Mouse (Mus musculus) adrenal gland, adult 2 months (tissue): ENCODE measurements around the gene Krtap27-1. TPM values are rescaled to one million over a fixed set of nuclear protein-coding genes. Genes with fewer than 3 reads are reported as not detected.

Experiments used
- polyA plus RNA-seq: library from polyadenylated mRNA; depleted of rRNA; stranded (reverse); fragments of >200 nt; gene quantifications from 2 replicates; pipeline ENCODE4 v1.2.3, GENCODE M21; 2012; rRNA removed
- total RNA-seq, 2 experiments: library from RNA; stranded (reverse); gene quantifications; 2 replicates each; pipeline ENCODE4 v1.2.3; 2021

Gene Krtap27-1
- total and polyA plus RNA-seq, 3 experiments, result not detected

Other genes with a start within 250 kb of the Krtap27-1 start
- gene Cldn17, start 164.7 kb downstream of the Krtap27-1 start, total RNA-seq, result not detected
- not detected in 2 replicates for gene Cldn17, start 164.7 kb downstream of the Krtap27-1 start, polyA plus RNA-seq
- not detected for gene Cldn8, start 108.5 kb downstream of the Krtap27-1 start, total RNA-seq
- not detected in 2 replicates for gene Cldn8, start 108.5 kb downstream of the Krtap27-1 start, polyA plus RNA-seq
- not detected for gene Krtap24-1, start 59.4 kb downstream of the Krtap27-1 start, total RNA-seq
- gene Krtap24-1, start 59.4 kb downstream of the Krtap27-1 start, polyA plus RNA-seq, result not detected in 2 replicates
- gene 2310079G19Rik, start 44.0 kb downstream of the Krtap27-1 start, total RNA-seq, result not detected
- not detected in 2 replicates for gene 2310079G19Rik, start 44.0 kb downstream of the Krtap27-1 start, polyA plus RNA-seq
- gene Krtap26-1, start 23.9 kb downstream of the Krtap27-1 start, total RNA-seq, result not detected
- gene Krtap26-1, start 23.9 kb downstream of the Krtap27-1 start, polyA plus RNA-seq, result not detected in 2 replicates
- not detected for gene 2310061N02Rik, start 36.3 kb upstream of the Krtap27-1 start, total RNA-seq
- not detected in 2 replicates for gene 2310061N02Rik, start 36.3 kb upstream of the Krtap27-1 start, polyA plus RNA-seq
- not detected for gene Krtap13-1, start 57.2 kb upstream of the Krtap27-1 start, total RNA-seq
- not detected in 2 replicates for gene Krtap13-1, start 57.2 kb upstream of the Krtap27-1 start, polyA plus RNA-seq
- not detected for gene Krtap13, start 80.0 kb upstream of the Krtap27-1 start, total RNA-seq
- gene Krtap13, start 80.0 kb upstream of the Krtap27-1 start, polyA plus RNA-seq, result not detected in 2 replicates
- not detected for gene 2310034C09Rik, start 87.2 kb upstream of the Krtap27-1 start, total RNA-seq
- gene 2310034C09Rik, start 87.2 kb upstream of the Krtap27-1 start, polyA plus RNA-seq, result not detected in 2 replicates
- gene 2310057N15Rik, start 102.5 kb upstream of the Krtap27-1 start, total RNA-seq, result not detected
- gene 2310057N15Rik, start 102.5 kb upstream of the Krtap27-1 start, polyA plus RNA-seq, result not detected in 2 replicates
- not detected for gene Gm5965, start 106.2 kb upstream of the Krtap27-1 start, total RNA-seq
- gene Gm5965, start 106.2 kb upstream of the Krtap27-1 start, polyA plus RNA-seq, result not detected in 2 replicates
- not detected for gene Gm20741, start 140.5 kb upstream of the Krtap27-1 start, total RNA-seq
- gene Gm20741, start 140.5 kb upstream of the Krtap27-1 start, polyA plus RNA-seq, result not detected in 2 replicates
- not detected for gene Krtap15, start 148.5 kb upstream of the Krtap27-1 start, total RNA-seq
- not detected in 2 replicates for gene Krtap15, start 148.5 kb upstream of the Krtap27-1 start, polyA plus RNA-seq
- gene Krtap14, start 154.5 kb upstream of the Krtap27-1 start, total RNA-seq, result not detected
- gene Krtap14, start 154.5 kb upstream of the Krtap27-1 start, polyA plus RNA-seq, result not detected in 2 replicates
- gene Krtap19-1, start 197.7 kb upstream of the Krtap27-1 start, total RNA-seq, result not detected
- not detected in 2 replicates for gene Krtap19-1, start 197.7 kb upstream of the Krtap27-1 start, polyA plus RNA-seq
- gene Krtap19-2, start 202.6 kb upstream of the Krtap27-1 start, total RNA-seq, result not detected
- not detected in 2 replicates for gene Krtap19-2, start 202.6 kb upstream of the Krtap27-1 start, polyA plus RNA-seq
- not detected for gene Krtap19-3, start 206.4 kb upstream of the Krtap27-1 start, total RNA-seq
- gene Krtap19-3, start 206.4 kb upstream of the Krtap27-1 start, polyA plus RNA-seq, result not detected in 2 replicates
- not detected for gene Krtap19-4, start 213.4 kb upstream of the Krtap27-1 start, total RNA-seq
- not detected in 2 replicates for gene Krtap19-4, start 213.4 kb upstream of the Krtap27-1 start, polyA plus RNA-seq
- not detected for gene Krtap19-5, start 224.8 kb upstream of the Krtap27-1 start, total RNA-seq
- gene Krtap19-5, start 224.8 kb upstream of the Krtap27-1 start, polyA plus RNA-seq, result not detected in 2 replicates